Mouse (Mus musculus) adrenal gland, postnatal 25 days (tissue): Measurements from ENCODE around the gene Fanci. TPM values are rescaled to one million over a fixed set of nuclear protein-coding genes. Genes with fewer than 3 reads are reported as not detected.

ENCODE experiments used
- DNase-seq: peaks from one replicate; pipeline ENCODE4 v3.0.0; 2021; ENCODE audit warnings: mixed read lengths
- long read RNA-seq: library from polyadenylated mRNA; stranded (forward); transcript quantifications from one replicate; pipeline ENCODE4 v2.0.0, GENCODE M21; 2021
- total RNA-seq: library from RNA; stranded (reverse); gene quantifications from 2 replicates; pipeline ENCODE4 v1.2.3, GENCODE M21; 2021

Fanci gene
- total RNA-seq = 1.2 and 1.5 TPM in 2 replicates
- long read RNA-seq, full-length matches to known transcripts = 1 of 1 reads
- long read RNA-seq, partial matches to known transcripts = 0 of 1 reads
- long read RNA-seq, other reads (novel, unspliced or antisense) = 0 of 1 reads

GRCm38 (mm10) chr7:79391883-79392649 lies at the start of gene Fanci:
Fanci (plus strand) TSS chr7:79391929.
- DNase-seq = peak; percentile 95

- DNase-seq = peak; percentile 61
These were observed 45.8 kb upstream of the Fanci start for GRCm38 (mm10) chr7:79345902-79346301.

GRCm38 (mm10) chr7:79346555-79347075 lies 45.1 kb upstream of the Fanci start:
- no peak for DNase-seq

GRCm38 (mm10) chr7:79347108-79347813 lies 44.5 kb upstream of the Fanci start:
- DNase-seq = no peak

- DNase-seq = no peak
These were observed 42.9 kb upstream of the Fanci start for GRCm38 (mm10) chr7:79348816-79349215.

- DNase-seq = peak; percentile 55
These were observed 41.9 kb upstream of the Fanci start for GRCm38 (mm10) chr7:79349738-79350386.

- no peak for DNase-seq
These were observed 33.2 kb upstream of the Fanci start for GRCm38 (mm10) chr7:79358350-79359182.

- no peak for DNase-seq
These were observed 32.6 kb upstream of the Fanci start for GRCm38 (mm10) chr7:79359183-79359435.

- DNase-seq = no peak
These were observed 31.7 kb upstream of the Fanci start for GRCm38 (mm10) chr7:79360056-79360455.

GRCm38 (mm10) chr7:79362208-79362607 lies 29.5 kb upstream of the Fanci start:
- no peak for DNase-seq

GRCm38 (mm10) chr7:79362830-79363229 lies 28.9 kb upstream of the Fanci start:
- no peak for DNase-seq

- peak; percentile 47 for DNase-seq
These were observed 28.2 kb upstream of the Fanci start for GRCm38 (mm10) chr7:79363370-79364043.

- no peak for DNase-seq
These were observed 23.1 kb upstream of the Fanci start for GRCm38 (mm10) chr7:79368664-79369063.

GRCm38 (mm10) chr7:79369416-79369815 lies 22.3 kb upstream of the Fanci start:
- no peak for DNase-seq

- DNase-seq = peak; percentile 81
These were observed 20.3 kb upstream of the Fanci start for GRCm38 (mm10) chr7:79371321-79371879.

- no peak for DNase-seq
These were observed 17.7 kb upstream of the Fanci start for GRCm38 (mm10) chr7:79374017-79374416.

GRCm38 (mm10) chr7:79375594-79375993 lies 16.1 kb upstream of the Fanci start:
- no peak for DNase-seq

GRCm38 (mm10) chr7:79376516-79377275 lies 15.0 kb upstream of the Fanci start:
- DNase-seq = no peak

GRCm38 (mm10) chr7:79386422-79387133 lies 5.2 kb upstream of the Fanci start, which contains the start of gene Rlbp1:
Rlbp1 (minus strand) TSS chr7:79387048.
- DNase-seq = no peak
